Mouse (Mus musculus) thymus, adult 2 months (tissue): Measurements from ENCODE around the gene Sema4b. TPM values are rescaled to one million over a fixed set of nuclear protein-coding genes. Genes with fewer than 3 reads are reported as not detected.

Source experiments
- DNase-seq: peaks from one replicate; pipeline ENCODE4 v3.0.0; 2021
- H3K27ac ChIP-seq: fragments of 200-500 bp; 2 replicates; pipeline ENCODE4 v1.5.1; 2012; ENCODE audit warnings: low read length, control low read depth; ENCODE audit not compliant: control insufficient read depth, insufficient read depth
- H3K27me3 ChIP-seq: fragments of 200-500 bp; 2 replicates; pipeline ENCODE4 v1.6.1; 2012; ENCODE audit warnings: mild to moderate bottlenecking, low read length, moderate library complexity, mixed read lengths; ENCODE audit not compliant: control insufficient read depth, insufficient read depth
- H3K36me3 ChIP-seq: fragments of 200-500 bp; 2 replicates; pipeline ENCODE4 v1.6.1; 2012; ENCODE audit warnings: mild to moderate bottlenecking, low read length, moderate library complexity; ENCODE audit not compliant: control insufficient read depth, insufficient read depth
- H3K4me1 ChIP-seq: fragments of 200-500 bp; replicated peaks from 2 replicates; pipeline ENCODE4 v1.6.1; 2012; ENCODE audit warnings: low read length; ENCODE audit not compliant: control insufficient read depth, insufficient read depth
- H3K4me3 ChIP-seq: fragments of 200-500 bp; 2 replicates; pipeline ENCODE4 v1.5.1; 2012; ENCODE audit warnings: mild to moderate bottlenecking, low read length, control low read depth, moderate library complexity; ENCODE audit not compliant: control insufficient read depth, insufficient read depth
- CTCF ChIP-seq: fragments of 200-500 bp; IDR thresholded peaks from 2 replicates; pipeline ENCODE4 v1.5.1; 2012; ENCODE audit warnings: mild to moderate bottlenecking, control low read depth, low read length, moderate library complexity, borderline replicate concordance; ENCODE audit not compliant: control insufficient read depth, poor library complexity, insufficient read depth; ENCODE audit errors: extremely low read depth
- POLR2A ChIP-seq: fragments of 200-500 bp; IDR thresholded peaks from 2 replicates; pipeline ENCODE4 v1.6.1; 2012; ENCODE audit warnings: mild to moderate bottlenecking, low read length, control low read depth, moderate library complexity; ENCODE audit not compliant: control insufficient read depth, poor library complexity, insufficient read depth; ENCODE audit errors: extremely low read depth
- WGBS: fragments of 180-500 bp; shearing (Covaris S2); methylation state at CpG from one replicate; pipeline ENCODE4 v1.1.7; 2018; 5-methylcytosine and 5-hydroxymethylcytosine counted together
- polyA plus RNA-seq: library from polyadenylated mRNA; depleted of rRNA; stranded (reverse); fragments of >200 nt; gene quantifications from 2 replicates; pipeline ENCODE4 v1.2.3, GENCODE M21; 2012

The Sema4b gene
- polyA plus RNA-seq, 1 experiment = 37.4 TPM

DNA sequence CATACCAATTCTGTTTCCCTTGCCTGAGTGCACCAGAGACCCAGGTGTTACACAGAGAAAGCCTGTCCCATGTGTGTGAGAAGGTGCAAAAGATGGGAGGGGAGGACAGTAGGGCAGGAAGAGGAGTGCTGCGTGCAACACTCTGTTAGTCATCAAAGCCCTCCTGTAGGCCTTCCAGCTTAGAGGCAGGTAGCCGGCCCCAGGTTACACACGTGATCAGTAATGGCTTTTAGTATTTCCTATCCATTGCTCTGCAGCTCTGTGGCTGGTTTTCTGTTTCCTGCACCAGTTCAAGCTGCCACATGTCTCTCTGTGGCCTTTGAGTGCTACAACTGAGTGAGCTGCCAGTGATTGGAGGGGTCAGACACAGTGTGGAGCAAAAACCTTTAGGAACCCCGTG lies 17.7 kb downstream of the Sema4b start:
- DNase-seq = no peak
- TF ChIP-seq CTCF = no peak
- no peak for TF ChIP-seq POLR2A
- H3K4me1 ChIP-seq = peaks cover 88% of the 10 kb centered on the region
- no peak overlapping the region for H3K4me3 ChIP-seq
- 8% methylated on average over 4 of the region's 4 CpGs for WGBS
- H3K36me3 ChIP-seq = no peaks in the 10 kb centered on the region
- no peaks in the 10 kb centered on the region for H3K27me3 ChIP-seq
- peak overlapping the region; percentile 15; the same call in 1 of the 2 replicates for H3K27ac ChIP-seq

DNA sequence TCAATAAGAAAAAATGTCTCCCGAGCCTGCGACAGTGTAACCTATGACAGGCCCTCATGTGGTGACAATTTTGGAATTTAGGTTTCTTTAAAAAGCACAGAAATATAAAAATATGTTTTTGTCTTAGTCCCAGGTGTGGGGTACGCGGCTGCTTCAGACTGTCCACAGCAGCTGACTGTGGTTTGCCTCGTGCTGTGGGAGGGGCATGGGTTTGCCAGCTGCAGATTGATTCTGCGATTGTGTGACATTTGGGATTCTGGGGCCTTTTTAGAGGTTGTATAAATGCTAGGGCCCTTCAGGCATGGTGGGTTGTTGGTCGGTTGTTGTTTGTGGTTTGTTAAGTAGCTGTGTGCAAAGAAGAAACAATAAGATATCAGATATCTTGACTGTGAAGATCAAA lies 18.3 kb downstream of the Sema4b start:
- TF ChIP-seq CTCF (no peak), POLR2A (no peak)
- WGBS = 9% methylated on average over 7 of the region's 7 CpGs
- Histone ChIP-seq H3K36me3 (no peaks in the 10 kb centered on the region), H3K4me3 (no peak overlapping the region), H3K4me1 (peaks cover 87% of the 10 kb centered on the region), H3K27me3 (no peaks in the 10 kb centered on the region), H3K27ac (no peak overlapping the region)
- DNase-seq = peak; percentile 52

DNA sequence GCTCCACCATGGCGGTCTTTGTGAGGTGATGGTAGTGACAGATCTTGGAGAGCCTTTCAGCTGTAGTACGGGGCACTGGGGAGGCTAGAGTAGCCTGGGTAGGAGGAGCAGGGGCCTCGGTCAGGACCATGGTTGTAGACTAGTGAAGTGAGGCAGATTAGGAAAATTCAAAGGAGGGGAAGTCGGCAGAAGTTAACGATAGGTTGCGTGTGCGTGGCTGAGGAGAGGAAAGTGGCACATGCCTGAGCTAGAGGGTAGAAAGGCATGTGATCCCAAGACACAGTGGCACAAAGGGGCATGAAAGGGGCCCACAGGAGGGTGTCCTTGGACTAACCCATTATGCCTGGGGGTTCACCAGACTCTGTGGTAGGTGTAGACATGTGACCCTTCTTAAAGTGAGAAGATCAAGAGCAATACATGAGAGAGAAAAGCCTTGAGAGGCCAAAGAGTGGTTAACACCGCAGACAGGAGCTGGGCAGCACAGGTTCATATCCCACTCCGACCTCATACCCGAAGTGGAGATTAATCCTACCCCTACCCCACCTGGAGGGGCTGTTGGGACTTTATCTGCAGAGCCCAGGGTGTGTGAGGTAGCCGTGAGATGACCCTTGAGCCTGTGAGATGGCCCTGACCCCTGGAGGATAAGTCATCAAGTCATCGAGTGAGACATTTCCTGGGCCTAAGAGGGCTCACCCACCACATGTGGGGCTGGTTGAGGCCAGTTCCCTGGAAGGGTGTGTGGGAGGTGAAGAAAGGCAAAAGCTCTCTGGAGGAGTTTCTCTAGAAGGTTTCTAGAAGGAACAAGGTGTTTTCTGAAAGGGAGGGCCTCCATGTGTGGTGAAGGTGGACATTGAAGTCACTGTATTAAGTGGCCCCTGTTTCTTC lies 19.3 kb downstream of the Sema4b start:
- no peaks in the 10 kb centered on the region for H3K27me3 ChIP-seq
- no peaks in the 10 kb centered on the region for H3K36me3 ChIP-seq
- peaks cover 86% of the 10 kb centered on the region for H3K4me1 ChIP-seq
- TF ChIP-seq POLR2A = no peak
- TF ChIP-seq CTCF = no peak
- H3K27ac ChIP-seq = no peak overlapping the region
- no peak for DNase-seq
- H3K4me3 ChIP-seq = no peak overlapping the region
- 64% methylated on average over 12 of the region's 12 CpGs for WGBS

DNA sequence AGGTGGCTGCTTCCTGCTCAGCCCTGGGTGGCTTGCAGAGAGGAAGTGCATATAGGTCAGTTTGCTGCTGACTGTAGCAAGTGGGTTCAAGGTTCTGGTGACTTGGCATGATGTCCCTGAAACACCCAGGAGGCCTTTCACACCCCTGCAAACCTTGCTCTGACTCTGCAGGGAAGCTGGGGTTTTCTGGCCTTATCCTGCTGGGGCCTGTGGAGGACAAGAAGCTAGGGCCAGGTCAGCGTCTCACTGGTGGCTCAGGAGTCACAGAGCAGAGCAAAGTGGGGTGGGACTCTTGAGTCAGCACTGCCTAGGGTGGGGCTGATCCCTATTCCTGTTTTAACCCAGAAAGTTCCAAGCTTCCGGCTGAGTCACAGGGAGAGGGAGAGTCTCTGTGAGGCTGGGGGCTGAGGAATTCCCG lies 20.7 kb downstream of the Sema4b start:
- no peak overlapping the region for H3K4me3 ChIP-seq
- WGBS = 64% methylated on average over 3 of the region's 3 CpGs
- H3K36me3 ChIP-seq = no peaks in the 10 kb centered on the region
- no peak for TF ChIP-seq POLR2A
- DNase-seq = no peak
- no peak overlapping the region; the same call in 1 of the 2 replicates for H3K27ac ChIP-seq
- no peaks in the 10 kb centered on the region for H3K27me3 ChIP-seq
- H3K4me1 ChIP-seq = peaks cover 80% of the 10 kb centered on the region

DNA sequence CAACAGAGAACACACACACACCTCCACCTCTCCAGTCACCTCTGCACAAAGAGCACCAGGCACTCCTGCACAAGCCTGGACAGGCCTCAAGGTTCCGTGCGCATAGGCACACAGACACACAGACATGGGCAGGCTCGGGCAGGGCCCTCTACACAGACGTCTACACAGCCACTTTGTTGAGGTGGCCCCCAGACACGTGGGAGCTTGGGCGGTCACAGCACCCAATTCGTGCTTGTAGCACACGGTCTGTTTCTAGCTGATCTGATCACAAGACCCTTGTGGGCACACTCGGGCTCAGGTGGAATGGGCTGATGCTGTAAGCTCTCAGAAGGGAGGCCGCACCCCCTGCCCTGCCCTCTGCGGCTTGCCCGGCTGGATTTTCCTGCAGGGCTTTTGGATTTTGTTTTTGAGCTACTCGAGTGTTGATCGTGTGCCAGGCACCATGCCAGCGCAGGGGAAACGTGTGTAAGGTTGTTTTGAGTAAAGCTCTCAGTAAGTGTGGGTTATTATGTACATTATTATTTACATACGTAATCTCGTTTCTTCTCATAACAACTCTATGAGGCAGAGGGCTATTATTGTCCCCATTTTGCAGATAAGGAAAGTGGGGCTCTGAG lies 21.5 kb downstream of the Sema4b start:
- TF ChIP-seq CTCF (no peak), POLR2A (no peak)

DNA sequence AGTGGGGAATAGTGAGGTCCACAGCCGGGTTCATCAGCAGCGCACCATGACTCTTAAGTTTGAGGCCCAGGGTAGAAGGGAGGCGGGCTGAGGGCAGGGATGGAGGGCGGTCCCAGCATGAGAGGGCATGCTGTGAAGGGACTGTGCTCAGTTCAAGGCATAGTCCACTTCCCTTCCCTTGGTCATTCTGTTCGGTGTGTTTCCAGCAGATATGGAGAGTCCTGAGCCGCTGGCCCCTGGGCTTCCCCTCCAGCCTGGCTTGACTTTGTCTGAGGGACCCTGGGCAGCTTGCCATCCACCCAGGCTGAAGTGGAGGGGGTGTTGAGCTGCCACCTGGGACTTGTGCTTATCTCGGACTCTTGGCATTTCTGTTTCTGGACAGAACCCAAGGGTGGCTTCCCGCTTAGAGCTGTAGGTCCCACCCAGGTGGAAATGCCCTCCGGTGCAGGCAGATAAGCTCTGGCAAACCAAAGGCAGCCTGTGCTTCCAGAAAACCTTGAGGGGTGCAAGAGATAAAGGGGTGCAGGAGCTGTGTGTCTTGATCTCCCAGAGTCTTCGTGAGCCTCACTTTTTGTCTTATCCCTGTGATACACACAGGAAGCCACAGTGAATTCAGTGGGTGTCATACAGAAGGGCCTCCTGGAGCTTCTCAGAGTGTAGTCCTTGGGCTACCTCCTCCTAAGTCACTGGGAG lies 22.2 kb downstream of the Sema4b start:
- Histone ChIP-seq H3K27me3 (no peaks in the 10 kb centered on the region), H3K4me1 (peaks cover 70% of the 10 kb centered on the region), H3K36me3 (peaks cover 7% of the 10 kb centered on the region; the same call in 1 of the 2 replicates), H3K4me3 (no peak overlapping the region), H3K27ac (peak overlapping the region; percentile 52; the same call in 1 of the 2 replicates)
- no peak for TF ChIP-seq POLR2A
- TF ChIP-seq CTCF = no peak
- 45% methylated on average over 10 of the region's 10 CpGs for WGBS
- no peak for DNase-seq

More for the DNA sequence above, 21.5 kb downstream of the Sema4b start:
- DNase-seq = no peak
- no peak overlapping the region for H3K27ac ChIP-seq
- peaks cover under 1% of the 10 kb centered on the region; the same call in 1 of the 2 replicates for H3K36me3 ChIP-seq
- peaks cover 78% of the 10 kb centered on the region for H3K4me1 ChIP-seq
- no peaks in the 10 kb centered on the region for H3K27me3 ChIP-seq
- 73% methylated on average over 18 of the region's 18 CpGs for WGBS
- H3K4me3 ChIP-seq = no peak overlapping the region
